Mouse (Mus musculus): Measurements from ENCODE around the gene D630036H23Rik.

- no peak for TF ChIP-seq CTCF (IDR thresholded peaks at IDR 0.05; ENCODE audit: low read depth, low read length)
- TF ChIP-seq POLR2AphosphoS5 (IDR thresholded peaks at IDR 0.05; ENCODE audit: insufficient replicate concordance, low read depth, low read length), result no peak
- no peak for TF ChIP-seq GATA1 (IDR thresholded peaks at IDR 0.05; ENCODE audit: borderline replicate concordance, low read length)
- no peak for TF ChIP-seq GATA2 (IDR thresholded peaks at IDR 0.05; ENCODE audit: borderline replicate concordance, low read depth, low read length)
- TF ChIP-seq TAL1 (conservative IDR thresholded peaks at IDR 0.05; ENCODE audit: low read depth, low read length), result no peak
These were observed 21.9 kb downstream of the D630036H23Rik start for GRCm38 (mm10) chr12:36360064-36360463.
